Mouse (Mus musculus) kidney, adult 2 months (tissue): ENCODE measurements around the gene Gm6993.

ENCODE experiments used
- CTCF ChIP-seq: fragments of 200-500 bp; conservative IDR thresholded peaks from 2 replicates; pipeline ENCODE4 v1.5.1; 2011; ENCODE audit warnings: low read depth, mild to moderate bottlenecking, control low read depth, low read length, moderate library complexity, mixed read lengths; ENCODE audit not compliant: insufficient read depth, insufficient read length
- POLR2A ChIP-seq: fragments of 200-500 bp; IDR thresholded peaks from one replicate; pipeline ENCODE4 v1.6.1; 2011; ENCODE audit warnings: low read depth, low read length, control low read depth

GRCm38 (mm10) chr12:31283617-31284136 is 43.1 kb downstream of the Gm6993 start:
- TF ChIP-seq CTCF (no peak), POLR2A (no peak)
